Mouse (Mus musculus) small intestine, adult 2 months (tissue): ENCODE data around the gene Rims1.

Experiments
- CTCF ChIP-seq: fragments of 200-500 bp; IDR thresholded peaks from 2 replicates; pipeline ENCODE4 v1.5.1; 2012; ENCODE audit warnings: low read depth, mild to moderate bottlenecking, control low read depth, inconsistent platforms, low read length, moderate library complexity, mixed read lengths; ENCODE audit not compliant: insufficient replicate concordance, insufficient read length; ENCODE audit errors: extremely low read depth
- POLR2A ChIP-seq: fragments of 200-500 bp; IDR thresholded peaks from 2 replicates; pipeline ENCODE4 v1.6.1; 2012; ENCODE audit warnings: low read depth, mild to moderate bottlenecking, control low read depth, inconsistent platforms, low read length, moderate library complexity

DNA sequence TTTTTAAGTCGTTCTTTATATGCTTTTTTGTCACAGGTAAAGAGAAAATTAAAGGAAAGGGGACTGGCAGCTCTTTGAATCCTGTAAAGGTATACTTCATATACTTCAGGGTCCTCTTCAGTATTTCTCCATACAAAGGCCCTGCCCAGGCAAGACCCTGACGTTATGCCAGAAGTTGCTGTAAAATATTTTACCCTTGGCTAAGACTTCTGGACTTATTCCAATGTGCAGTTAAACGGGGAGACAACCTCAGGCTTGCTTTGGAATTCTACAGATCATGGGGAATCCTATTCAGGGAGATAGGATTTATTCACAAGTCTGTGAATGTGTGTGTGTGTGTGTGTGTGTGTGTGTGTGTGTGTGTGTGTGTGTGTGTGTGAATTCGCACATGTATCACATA is 270.7 kb downstream of the Rims1 start:
- no peak for TF ChIP-seq POLR2A
- TF ChIP-seq CTCF = no peak
